Mouse (Mus musculus): ENCODE measurements at regions not wholly inside any gene's neighbourhood (a gene's known extent, or its start where the extent isn't known, plus 50 kb on each side); places are given as distances from the start of the nearest gene placed in this dataset.
A peak's percentile ranks its signal among the peaks of the same experiment; 100 is the strongest.

- H3K9ac ChIP-seq (ENCODE audit: low read depth, low read length) = no peak overlapping the region
- TF ChIP-seq CTCF (IDR thresholded peaks at IDR 0.05; ENCODE audit: low read depth, low read length) (peak; percentile 67), POLR2A (IDR thresholded peaks at IDR 0.05; ENCODE audit: extremely low read depth, insufficient read depth, low read length) (no peak)
- no peak overlapping the region for H3K4me3 ChIP-seq (ENCODE audit: insufficient read depth, low read depth, low read length)
- WGBS = 13% methylated on average over 5 of the region's 5 CpGs
- H3K27me3 ChIP-seq (ENCODE audit: control insufficient read depth, insufficient read depth, low read length) = no peaks in the 10 kb centered on the region
- no peaks in the 10 kb centered on the region for H3K4me1 ChIP-seq (ENCODE audit: control insufficient read depth, insufficient read depth, low read length)
- no peaks in the 10 kb centered on the region for H3K36me3 ChIP-seq (ENCODE audit: control insufficient read depth, insufficient read depth, low read length)
- DNase-seq (ENCODE audit: extremely low read depth, low read depth, low spot score) = no peak
- H3K27ac ChIP-seq (replicated peaks; ENCODE audit: insufficient read depth, low read depth, low read length) = no peak overlapping the region
- H3K79me2 ChIP-seq (ENCODE audit: control insufficient read depth, insufficient read depth, low read length) = no peaks in the 10 kb centered on the region
Observed at GRCm38 (mm10) chr3:53729810-53730209, 72.7 kb upstream of the Frem2 start.

- Histone ChIP-seq H3K9ac (ENCODE audit: low read depth, low read length) (no peak overlapping the region), H3K79me2 (ENCODE audit: control insufficient read depth, insufficient read depth, low read length) (no peaks in the 10 kb centered on the region), H3K4me3 (ENCODE audit: insufficient read depth, low read depth, low read length) (no peak overlapping the region), H3K27ac (replicated peaks; ENCODE audit: insufficient read depth, low read depth, low read length) (no peak overlapping the region), H3K4me1 (ENCODE audit: control insufficient read depth, insufficient read depth, low read length) (no peaks in the 10 kb centered on the region), H3K27me3 (ENCODE audit: control insufficient read depth, insufficient read depth, low read length) (no peaks in the 10 kb centered on the region), H3K36me3 (ENCODE audit: control insufficient read depth, insufficient read depth, low read length) (no peaks in the 10 kb centered on the region)
- WGBS = 93% methylated on average over 10 of the region's 10 CpGs
- DNase-seq (ENCODE audit: extremely low read depth, low read depth, low spot score) = no peak
- TF ChIP-seq POLR2A (IDR thresholded peaks at IDR 0.05; ENCODE audit: extremely low read depth, insufficient read depth, low read length) (no peak), CTCF (IDR thresholded peaks at IDR 0.05; ENCODE audit: low read depth, low read length) (no peak)
Observed at GRCm38 (mm10) chr3:53729131-53729530, 72.0 kb upstream of the Frem2 start.

GRCm38 (mm10) chr3:53727737-53728136, 70.6 kb upstream of the Frem2 start:
- Histone ChIP-seq H3K27ac (replicated peaks; ENCODE audit: insufficient read depth, low read depth, low read length) (no peak overlapping the region), H3K4me1 (ENCODE audit: control insufficient read depth, insufficient read depth, low read length) (no peaks in the 10 kb centered on the region), H3K36me3 (ENCODE audit: control insufficient read depth, insufficient read depth, low read length) (no peaks in the 10 kb centered on the region), H3K79me2 (ENCODE audit: control insufficient read depth, insufficient read depth, low read length) (no peaks in the 10 kb centered on the region), H3K27me3 (ENCODE audit: control insufficient read depth, insufficient read depth, low read length) (no peaks in the 10 kb centered on the region), H3K4me3 (ENCODE audit: insufficient read depth, low read depth, low read length) (no peak overlapping the region), H3K9ac (ENCODE audit: low read depth, low read length) (no peak overlapping the region)
- no peak for DNase-seq (ENCODE audit: extremely low read depth, low read depth, low spot score)
- 82% methylated on average over 1 of the region's 1 CpGs for WGBS
- TF ChIP-seq POLR2A (IDR thresholded peaks at IDR 0.05; ENCODE audit: extremely low read depth, insufficient read depth, low read length) (no peak), CTCF (IDR thresholded peaks at IDR 0.05; ENCODE audit: low read depth, low read length) (no peak)

GRCm38 (mm10) chr3:53707101-53707500, 49.9 kb upstream of the Frem2 start:
- H3K36me3 ChIP-seq (ENCODE audit: control insufficient read depth, insufficient read depth, low read length) = no peaks in the 10 kb centered on the region
- H3K27ac ChIP-seq (replicated peaks; ENCODE audit: insufficient read depth, low read depth, low read length) = no peak overlapping the region
- no peaks in the 10 kb centered on the region for H3K79me2 ChIP-seq (ENCODE audit: control insufficient read depth, insufficient read depth, low read length)
- WGBS = 66% methylated on average over 3 of the region's 3 CpGs
- H3K4me1 ChIP-seq (ENCODE audit: control insufficient read depth, insufficient read depth, low read length) = 0 out of 2 replicates have a peak, but pooled peaks cover 2% of the 10 kb centered on the region
- no peak overlapping the region for H3K9ac ChIP-seq (ENCODE audit: low read depth, low read length)
- TF ChIP-seq CTCF (IDR thresholded peaks at IDR 0.05; ENCODE audit: low read depth, low read length) (no peak), POLR2A (IDR thresholded peaks at IDR 0.05; ENCODE audit: extremely low read depth, insufficient read depth, low read length) (no peak)
- peak; percentile 9 for DNase-seq (ENCODE audit: extremely low read depth, low read depth, low spot score)
- no peaks in the 10 kb centered on the region for H3K27me3 ChIP-seq (ENCODE audit: control insufficient read depth, insufficient read depth, low read length)
- H3K4me3 ChIP-seq (ENCODE audit: insufficient read depth, low read depth, low read length) = no peak overlapping the region

Data from liver, adult 2 months (tissue).